Mouse (Mus musculus): Measurements from ENCODE around the gene Myl3. TPM values are rescaled to one million over a fixed set of nuclear protein-coding genes. Genes with fewer than 3 reads are reported as not detected.

Myl3 gene
- polyA plus RNA-seq, 1 experiment from 2014 or later, result 0.11 TPM

DNA sequence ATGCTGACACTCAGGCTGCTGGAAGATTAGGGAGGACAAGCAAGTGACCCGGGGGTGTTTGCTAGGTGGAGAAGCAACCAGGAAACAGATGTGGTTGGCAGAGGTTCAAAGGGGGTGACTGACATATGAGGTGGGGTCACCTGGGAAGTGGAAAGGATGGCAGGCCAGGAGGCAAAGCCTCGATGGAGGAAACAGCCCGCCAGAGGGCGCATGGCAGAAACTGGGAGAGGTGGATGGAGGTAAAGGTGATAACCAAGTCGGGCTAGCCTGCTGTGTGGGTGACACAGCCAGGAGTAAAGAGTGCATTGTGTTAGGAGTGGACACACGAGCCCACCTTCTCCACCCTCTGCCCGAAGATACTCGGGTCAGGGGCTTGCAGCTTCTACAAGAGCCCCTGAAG is 11.8 kb upstream of the Myl3 start:
- no peaks in the 10 kb centered on the region for H3K9me3 ChIP-seq (ENCODE audit: control insufficient read depth, low read length)
- no peaks in the 10 kb centered on the region for H3K4me1 ChIP-seq (replicated peaks; ENCODE audit: control insufficient read depth, insufficient read depth)
- no peaks in the 10 kb centered on the region for H3K27me3 ChIP-seq (ENCODE audit: control insufficient read depth, insufficient read depth, low read length)
- no peak for ATAC-seq (ENCODE audit: low FRiP score, low TSS enrichment)
- peak; percentile 80 for DNase-seq (ENCODE audit: low spot score)
- no peak for TF ChIP-seq EP300 (optimal IDR thresholded peaks at IDR 0.05)
- TF ChIP-seq CTCF (IDR thresholded peaks at IDR 0.05; ENCODE audit: low read depth), result peak; percentile 77
- no peak overlapping the region for H3K4me2 ChIP-seq (replicated peaks; ENCODE audit: low read depth)
- H3K36me3 ChIP-seq (ENCODE audit: control insufficient read depth, insufficient read depth, low read length), result no peaks in the 10 kb centered on the region
- no peak overlapping the region for H3K4me3 ChIP-seq (ENCODE audit: low read depth, low read length)
- H3K27ac ChIP-seq (replicated peaks), result no peak overlapping the region
- no peak overlapping the region for H3K9ac ChIP-seq (ENCODE audit: low read length)
- 16% methylated on average over 8 of the region's 8 CpGs for WGBS

DNA sequence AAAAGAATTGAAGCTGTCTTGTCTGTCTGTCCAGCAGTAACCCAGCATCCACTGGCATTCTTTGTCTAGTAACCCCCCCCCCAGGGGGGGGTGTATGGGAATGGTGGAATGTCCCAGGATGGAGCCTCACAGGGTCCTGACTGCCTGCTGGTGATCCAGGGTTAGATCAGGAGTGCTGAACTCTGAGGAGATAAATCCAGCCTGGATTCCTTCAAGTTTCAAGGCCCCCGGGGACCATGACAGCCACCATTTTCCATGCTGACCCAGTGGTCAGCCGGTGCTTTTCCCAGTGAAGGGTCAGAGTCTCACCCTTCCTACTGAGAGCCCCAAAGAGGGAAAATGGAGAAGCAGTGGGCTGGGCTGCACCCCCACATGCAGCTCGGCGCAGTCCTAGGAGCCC is 9.8 kb upstream of the Myl3 start:
- H3K27ac ChIP-seq (replicated peaks), result no peak overlapping the region
- TF ChIP-seq CTCF (IDR thresholded peaks at IDR 0.05; ENCODE audit: low read depth) (no peak), EP300 (optimal IDR thresholded peaks at IDR 0.05) (no peak)
- H3K9ac ChIP-seq (ENCODE audit: low read length), result no peak overlapping the region
- H3K4me1 ChIP-seq (replicated peaks; ENCODE audit: control insufficient read depth, insufficient read depth), result no peaks in the 10 kb centered on the region
- ATAC-seq (ENCODE audit: low FRiP score, low TSS enrichment) (no peak), DNase-seq (ENCODE audit: low spot score) (no peak)
- H3K9me3 ChIP-seq (ENCODE audit: control insufficient read depth, low read length), result no peaks in the 10 kb centered on the region
- H3K27me3 ChIP-seq (ENCODE audit: control insufficient read depth, insufficient read depth, low read length), result no peaks in the 10 kb centered on the region
- WGBS, result 58% methylated on average over 4 of the region's 4 CpGs
- H3K4me2 ChIP-seq (replicated peaks; ENCODE audit: low read depth), result no peak overlapping the region; the same call in 1 of the 2 replicates
- H3K36me3 ChIP-seq (ENCODE audit: control insufficient read depth, insufficient read depth, low read length), result no peaks in the 10 kb centered on the region
- H3K4me3 ChIP-seq (ENCODE audit: low read depth, low read length), result no peak overlapping the region

- Histone ChIP-seq H3K4me2 (replicated peaks; ENCODE audit: low read depth) (peak overlapping the region; percentile 63), H3K27me3 (ENCODE audit: control insufficient read depth, insufficient read depth, low read length) (no peaks in the 10 kb centered on the region), H3K9me3 (ENCODE audit: control insufficient read depth, low read length) (no peaks in the 10 kb centered on the region), H3K4me3 (ENCODE audit: low read depth, low read length) (peak overlapping the region; percentile 39), H3K36me3 (ENCODE audit: control insufficient read depth, insufficient read depth, low read length) (no peaks in the 10 kb centered on the region), H3K27ac (replicated peaks) (peak overlapping the region; percentile 65), H3K4me1 (replicated peaks; ENCODE audit: control insufficient read depth, insufficient read depth) (no peaks in the 10 kb centered on the region), H3K9ac (ENCODE audit: low read length) (no peak overlapping the region)
- TF ChIP-seq EP300 (optimal IDR thresholded peaks at IDR 0.05) (no peak), CTCF (IDR thresholded peaks at IDR 0.05; ENCODE audit: low read depth) (no peak)
- 1% methylated on average over 26 of the region's 26 CpGs for WGBS
- DNase-seq (ENCODE audit: low spot score), result peak; percentile 90
- peak; percentile 92 for ATAC-seq (ENCODE audit: low FRiP score, low TSS enrichment)
Observed at GRCm38 (mm10) chr9:110732623-110733022, 9.0 kb upstream of the Myl3 start.

DNA sequence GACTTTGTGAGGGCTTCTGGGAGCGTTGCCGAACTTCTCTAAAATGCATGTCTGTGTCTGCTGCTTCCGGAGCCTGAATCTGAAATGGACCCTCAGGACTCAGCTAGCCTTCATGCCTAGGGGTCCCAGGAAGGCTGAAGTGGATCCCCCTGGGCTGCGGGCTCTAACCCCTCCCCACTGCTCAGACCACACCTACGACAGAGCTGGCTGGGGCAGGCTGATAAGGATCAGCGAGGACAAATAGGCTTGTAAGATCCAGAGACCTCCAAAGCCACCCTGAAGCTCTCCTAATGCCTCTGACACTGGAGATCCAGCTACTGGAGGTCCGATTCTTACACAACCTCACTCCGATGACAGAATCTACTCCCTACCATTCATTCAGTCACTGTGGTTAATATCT is 8.6 kb upstream of the Myl3 start:
- ATAC-seq (ENCODE audit: low FRiP score, low TSS enrichment), result no peak
- Histone ChIP-seq H3K4me1 (replicated peaks; ENCODE audit: control insufficient read depth, insufficient read depth) (no peaks in the 10 kb centered on the region), H3K9ac (ENCODE audit: low read length) (no peak overlapping the region), H3K27me3 (ENCODE audit: control insufficient read depth, insufficient read depth, low read length) (no peaks in the 10 kb centered on the region), H3K9me3 (ENCODE audit: control insufficient read depth, low read length) (no peaks in the 10 kb centered on the region), H3K27ac (replicated peaks) (peak overlapping the region; percentile 65), H3K4me3 (ENCODE audit: low read depth, low read length) (peak overlapping the region; percentile 39), H3K4me2 (replicated peaks; ENCODE audit: low read depth) (peak overlapping the region; percentile 63), H3K36me3 (ENCODE audit: control insufficient read depth, insufficient read depth, low read length) (no peaks in the 10 kb centered on the region)
- TF ChIP-seq EP300 (optimal IDR thresholded peaks at IDR 0.05) (no peak), CTCF (IDR thresholded peaks at IDR 0.05; ENCODE audit: low read depth) (no peak)
- whole genome bisulfite sequencing, result 6% methylated on average over 8 of the region's 8 CpGs
- no peak for DNase-seq (ENCODE audit: low spot score)

GRCm38 (mm10) chr9:110734154-110734553 is 7.5 kb upstream of the Myl3 start:
- ATAC-seq (ENCODE audit: low FRiP score, low TSS enrichment), result no peak
- H3K36me3 ChIP-seq (ENCODE audit: control insufficient read depth, insufficient read depth, low read length), result no peaks in the 10 kb centered on the region
- no peaks in the 10 kb centered on the region for H3K4me1 ChIP-seq (replicated peaks; ENCODE audit: control insufficient read depth, insufficient read depth)

GRCm38 (mm10) chr9:110736362-110736761 is 5.3 kb upstream of the Myl3 start:
- TF ChIP-seq CTCF (IDR thresholded peaks at IDR 0.05; ENCODE audit: low read depth) (no peak), EP300 (optimal IDR thresholded peaks at IDR 0.05) (no peak)
- DNase-seq (ENCODE audit: low spot score), result no peak
- H3K4me1 ChIP-seq (replicated peaks; ENCODE audit: control insufficient read depth, insufficient read depth), result no peaks in the 10 kb centered on the region

More at GRCm38 (mm10) chr9:110734154-110734553, 7.5 kb upstream of the Myl3 start:
- H3K9ac ChIP-seq (ENCODE audit: low read length), result no peak overlapping the region
- no peaks in the 10 kb centered on the region for H3K9me3 ChIP-seq (ENCODE audit: control insufficient read depth, low read length)
- whole genome bisulfite sequencing, result 72% methylated on average over 7 of the region's 7 CpGs
- H3K4me2 ChIP-seq (replicated peaks; ENCODE audit: low read depth), result no peak overlapping the region
- H3K27me3 ChIP-seq (ENCODE audit: control insufficient read depth, insufficient read depth, low read length), result no peaks in the 10 kb centered on the region
- H3K4me3 ChIP-seq (ENCODE audit: low read depth, low read length), result no peak overlapping the region
- DNase-seq (ENCODE audit: low spot score), result no peak
- H3K27ac ChIP-seq (replicated peaks), result no peak overlapping the region
- TF ChIP-seq CTCF (IDR thresholded peaks at IDR 0.05; ENCODE audit: low read depth) (no peak), EP300 (optimal IDR thresholded peaks at IDR 0.05) (no peak)

More at GRCm38 (mm10) chr9:110736362-110736761, 5.3 kb upstream of the Myl3 start:
- Histone ChIP-seq H3K4me2 (replicated peaks; ENCODE audit: low read depth) (no peak overlapping the region), H3K36me3 (ENCODE audit: control insufficient read depth, insufficient read depth, low read length) (no peaks in the 10 kb centered on the region), H3K9me3 (ENCODE audit: control insufficient read depth, low read length) (no peaks in the 10 kb centered on the region), H3K4me3 (ENCODE audit: low read depth, low read length) (no peak overlapping the region), H3K27me3 (ENCODE audit: control insufficient read depth, insufficient read depth, low read length) (no peaks in the 10 kb centered on the region), H3K9ac (ENCODE audit: low read length) (no peak overlapping the region), H3K27ac (replicated peaks) (no peak overlapping the region)
- WGBS, result 64% methylated on average over 9 of the region's 9 CpGs
- no peak for ATAC-seq (ENCODE audit: low FRiP score, low TSS enrichment)

Measured in stomach, postnatal 0 days (tissue).